ENCODE assay signal across 22 mouse cellular contexts in the genomic region with DNA sequence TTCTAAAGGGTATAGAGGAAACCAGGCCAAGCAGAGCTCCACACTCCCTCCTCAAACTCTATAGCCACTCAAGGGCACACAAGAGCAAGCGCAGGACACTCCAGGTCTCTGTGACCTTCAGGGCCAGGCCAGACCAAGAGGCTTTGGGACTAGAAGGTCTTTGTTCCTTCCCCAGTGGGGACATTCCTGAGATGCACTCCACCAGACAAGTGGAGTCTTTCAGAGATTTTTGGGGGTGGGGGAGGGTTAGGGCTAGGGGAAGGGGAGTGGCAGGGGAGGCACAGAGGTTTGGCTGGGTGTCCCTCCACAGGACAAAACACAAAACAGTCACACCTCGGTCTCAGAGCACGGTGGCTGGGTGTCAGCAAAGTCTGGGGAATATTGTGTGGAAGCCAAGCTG. TPM values are rescaled to one million over a fixed set of nuclear protein-coding genes. Genes with fewer than 3 reads are reported as not detected.
DNase-seq lines count a peak whose midpoint lies in the region; ATAC-seq lines count a peak whose summit lies in the region.
"Had no signal": no experiment of that assay in that cellular context is flagged by ENCODE, and none has a peak within 500 bp of the region (broad histone marks: within the 10 kb centered on the region; RNA-seq: fewer than 3 reads in every experiment).

No protein-coding gene starts in this region.

- H3K4me1 ChIP-seq in kidney, embryonic 16.5 days (ENCODE audit: insufficient read depth, low read length), result peaks cover 21% of the 10 kb centered on the region
- peaks cover 24% of the 10 kb centered on the region for H3K4me1 ChIP-seq in intestine, embryonic 15.5 days (replicated peaks)
- H3K4me1 ChIP-seq in stomach, embryonic 16.5 days (ENCODE audit: control insufficient read depth, insufficient read depth, low read length), result peaks cover 25% of the 10 kb centered on the region
- H3K4me1 ChIP-seq: forebrain, embryonic 15.5 days; liver, embryonic 12.5 days had no signal

- H3K27me3 ChIP-seq in kidney, embryonic 16.5 days (ENCODE audit: insufficient read depth, low read length), result no peaks in the 10 kb centered on the region
- no peaks in the 10 kb centered on the region for H3K27me3 ChIP-seq in intestine, embryonic 15.5 days (replicated peaks)
- no peaks in the 10 kb centered on the region for H3K27me3 ChIP-seq in stomach, embryonic 16.5 days (ENCODE audit: control insufficient read depth, insufficient read depth, low read length)
- H3K27me3 ChIP-seq: forebrain, embryonic 15.5 days; heart, embryonic 13.5 days; limb, embryonic 13.5 days; liver, embryonic 12.5 days; midbrain, embryonic 12.5 days had no signal

- WGBS in kidney, embryonic 16.5 days, result 57% methylated on average over 3 of the region's 3 CpGs
- 72% methylated on average over 3 of the region's 3 CpGs for WGBS in intestine, embryonic 15.5 days
- WGBS in stomach, embryonic 16.5 days, result 62% methylated on average over 3 of the region's 3 CpGs

- H3K36me3 ChIP-seq in kidney, embryonic 16.5 days (ENCODE audit: insufficient read depth, low read length), result no peaks in the 10 kb centered on the region
- H3K36me3 ChIP-seq in intestine, embryonic 15.5 days, result no peaks in the 10 kb centered on the region
- no peaks in the 10 kb centered on the region for H3K36me3 ChIP-seq in stomach, embryonic 16.5 days (ENCODE audit: control insufficient read depth, insufficient read depth, low read length)
- H3K36me3 ChIP-seq: forebrain, embryonic 15.5 days; heart, embryonic 13.5 days; limb, embryonic 13.5 days; liver, embryonic 12.5 days; midbrain, embryonic 12.5 days had no signal

- peak overlapping the region; percentile 83; the same call in 1 of the 2 replicates for H3K27ac ChIP-seq in kidney, embryonic 16.5 days (ENCODE audit: low read length)
- peak overlapping the region; percentile 73 for H3K27ac ChIP-seq in intestine, embryonic 15.5 days
- H3K27ac ChIP-seq in stomach, embryonic 16.5 days (ENCODE audit: low read length), result peak overlapping the region; percentile 75
- H3K27ac ChIP-seq: forebrain, embryonic 15.5 days; heart, embryonic 13.5 days; layer of hippocampus, adult 2 months; limb, embryonic 13.5 days; liver, embryonic 12.5 days; midbrain, embryonic 12.5 days had no signal

- H3K9ac ChIP-seq in kidney, embryonic 16.5 days (replicated peaks; ENCODE audit: low read length), result no peak overlapping the region
- no peak overlapping the region for H3K9ac ChIP-seq in intestine, embryonic 15.5 days
- H3K9ac ChIP-seq in stomach, embryonic 16.5 days (ENCODE audit: low read length), result no peak overlapping the region; the same call in 1 of the 2 replicates
- H3K9ac ChIP-seq: forebrain, embryonic 15.5 days; heart, embryonic 13.5 days; limb, embryonic 13.5 days; liver, embryonic 12.5 days; midbrain, embryonic 12.5 days had no signal

- no peak overlapping the region for H3K4me3 ChIP-seq in kidney, embryonic 16.5 days (ENCODE audit: low read length)
- no peak overlapping the region for H3K4me3 ChIP-seq in intestine, embryonic 15.5 days (replicated peaks)
- no peak overlapping the region for H3K4me3 ChIP-seq in stomach, embryonic 16.5 days (replicated peaks; ENCODE audit: low read length)
- H3K4me3 ChIP-seq: forebrain, embryonic 15.5 days; heart, embryonic 13.5 days; layer of hippocampus, adult 2 months; limb, embryonic 13.5 days; liver, embryonic 12.5 days; midbrain, embryonic 12.5 days had no signal

- no peak for ATAC-seq in kidney, embryonic 16.5 days (ENCODE audit: low FRiP score, low TSS enrichment)
- ATAC-seq in intestine, embryonic 15.5 days, result no peak
- ATAC-seq in stomach, embryonic 16.5 days (ENCODE audit: insufficient read depth, low FRiP score), result no peak
- ATAC-seq: forebrain, embryonic 15.5 days; liver, embryonic 12.5 days had no signal

- H3K9me3 ChIP-seq in kidney, embryonic 16.5 days (ENCODE audit: low read length), result no peaks in the 10 kb centered on the region
- H3K9me3 ChIP-seq in intestine, embryonic 15.5 days, result no peaks in the 10 kb centered on the region
- H3K9me3 ChIP-seq in stomach, embryonic 16.5 days (replicated peaks; ENCODE audit: control insufficient read depth, low read length), result no peaks in the 10 kb centered on the region
- H3K9me3 ChIP-seq: forebrain, embryonic 15.5 days; heart, embryonic 13.5 days; limb, embryonic 13.5 days; liver, embryonic 12.5 days; midbrain, embryonic 12.5 days had no signal

- DNase-seq in kidney, adult 11 months, result no peak
- peak; percentile 45 for DNase-seq in ovary, adult 18-20 months (ENCODE audit: low spot score)
- no peak for DNase-seq in ovary, postnatal 10 days (ENCODE audit: low spot score)
- DNase-seq in urinary bladder, postnatal 4 days (ENCODE audit: low spot score in 2 of 2), result no peak
- DNase-seq in layer of hippocampus, postnatal 14 days (ENCODE audit: low spot score in 2 of 2), result no peak
- DNase-seq: cerebellum, adult 9-10 months; gastrocnemius, postnatal 14 days; heart, adult 11 months; heart, postnatal 14 days; kidney, postnatal 14 days; lung, adult 18-20 months; thymus, postnatal 14 days had no signal

- H3K4me2 ChIP-seq in kidney, embryonic 16.5 days (replicated peaks; ENCODE audit: low read depth, low read length), result no peak overlapping the region
- no peak overlapping the region for H3K4me2 ChIP-seq in intestine, embryonic 15.5 days (replicated peaks)
- no peak overlapping the region for H3K4me2 ChIP-seq in stomach, embryonic 16.5 days (ENCODE audit: low read depth, low read length)
- H3K4me2 ChIP-seq: forebrain, embryonic 15.5 days; heart, embryonic 13.5 days; limb, embryonic 13.5 days; liver, embryonic 12.5 days; midbrain, embryonic 12.5 days had no signal

RNA-seq across cellular contexts. Expression of a gene that starts 48.4 kb away (rescaled TPM):
- 22.0 and 22.3 TPM in 2 replicates for polyA plus RNA-seq in kidney, embryonic 16.5 days (2015; fragmentation: Nextera tagmentation; extraction: Ambion mirVana)
- 18.3 and 18.4 TPM in 2 replicates for polyA plus RNA-seq in intestine, embryonic 15.5 days (2015; fragmentation: Nextera tagmentation; extraction: Ambion mirVana)
- polyA plus RNA-seq in stomach, embryonic 16.5 days (2015; fragmentation: Nextera tagmentation; extraction: Ambion mirVana), result 23.1 and 23.9 TPM in 2 replicates
- total RNA-seq in layer of hippocampus, postnatal 14 days (2021), result 10 to 100 TPM; 20.0 to 21.3 TPM
- total RNA-seq: monocyte, adult 5-6 weeks had no signal
